Mouse (Mus musculus): ENCODE results near the gene Prx.

GRCm38 (mm10) chr7:27478561-27478960, 20.6 kb upstream of the Prx start:
- TF ChIP-seq CTCF (IDR thresholded peaks at IDR 0.05; ENCODE audit: low read depth, low read length) (no peak), EP300 (IDR thresholded peaks at IDR 0.05; ENCODE audit: insufficient read depth, low read depth, low read length) (no peak), POLR2A (IDR thresholded peaks at IDR 0.05; ENCODE audit: insufficient read depth, low read length) (no peak)

Measured in ES-Bruce4 (cell line).